Mouse (Mus musculus) lung, postnatal 10 days (tissue): ENCODE data around the gene Ttll7.
A peak's percentile ranks its signal among the peaks of the same experiment; 100 is the strongest.

ENCODE experiments used
- DNase-seq: peaks from one replicate; pipeline ENCODE4 v3.0.0; 2021

The Ttll7 gene

GRCm38 (mm10) chr3:146851966-146852891 is at the start of gene Ttll7:
Ttll7 (plus strand) TSS chr3:146852367.
- DNase-seq: peak; percentile 91

GRCm38 (mm10) chr3:146812041-146812878 is 39.9 kb upstream of the Ttll7 start:
- DNase-seq: peak; percentile 71

GRCm38 (mm10) chr3:146812901-146813393 is 39.2 kb upstream of the Ttll7 start, which contains the start of gene Prkacb:
Prkacb (minus strand) TSS chr3:146812990.
- peak; percentile 93 for DNase-seq

- no peak for DNase-seq
Measured at GRCm38 (mm10) chr3:146813624-146814023, 38.5 kb upstream of the Ttll7 start.

- no peak for DNase-seq
Measured at GRCm38 (mm10) chr3:146820718-146821117, 31.4 kb upstream of the Ttll7 start.

- peak; percentile 39 for DNase-seq
Measured at GRCm38 (mm10) chr3:146842766-146843165, 9.4 kb upstream of the Ttll7 start.

GRCm38 (mm10) chr3:146843470-146843869 is 8.7 kb upstream of the Ttll7 start:
- no peak for DNase-seq

GRCm38 (mm10) chr3:146846237-146846636 is 5.9 kb upstream of the Ttll7 start:
- peak; percentile 10 for DNase-seq

GRCm38 (mm10) chr3:146848112-146848511 is 4.1 kb upstream of the Ttll7 start:
- DNase-seq: no peak

- no peak for DNase-seq
Measured at GRCm38 (mm10) chr3:146849360-146849759, 2.8 kb upstream of the Ttll7 start.

- DNase-seq: no peak
Measured at GRCm38 (mm10) chr3:146854473-146855087, 2.4 kb downstream of the Ttll7 start.

GRCm38 (mm10) chr3:146857373-146857772 is 5.2 kb downstream of the Ttll7 start:
- DNase-seq: no peak

- no peak for DNase-seq
Measured at GRCm38 (mm10) chr3:146860308-146860707, 8.1 kb downstream of the Ttll7 start.

GRCm38 (mm10) chr3:146866563-146866962 is 14.4 kb downstream of the Ttll7 start:
- peak; percentile 22 for DNase-seq

GRCm38 (mm10) chr3:146871954-146872353 is 19.8 kb downstream of the Ttll7 start:
- no peak for DNase-seq

- DNase-seq: peak; percentile 80
Measured at GRCm38 (mm10) chr3:146875929-146876328, 23.8 kb downstream of the Ttll7 start.

- DNase-seq: no peak
Measured at GRCm38 (mm10) chr3:146893931-146894330, 41.8 kb downstream of the Ttll7 start.

- DNase-seq: no peak
Measured at GRCm38 (mm10) chr3:146896581-146896980, 44.4 kb downstream of the Ttll7 start.

- peak; percentile 35 for DNase-seq
Measured at GRCm38 (mm10) chr3:146900094-146900493, 47.9 kb downstream of the Ttll7 start.

- DNase-seq: no peak
Measured at GRCm38 (mm10) chr3:146901729-146902128, 49.6 kb downstream of the Ttll7 start.

GRCm38 (mm10) chr3:146905606-146906005 is 53.4 kb downstream of the Ttll7 start:
- DNase-seq: no peak

GRCm38 (mm10) chr3:146908922-146909321 is 56.8 kb downstream of the Ttll7 start:
- DNase-seq: no peak

- DNase-seq: no peak
Measured at GRCm38 (mm10) chr3:146913107-146913506, 60.9 kb downstream of the Ttll7 start.
